Mouse (Mus musculus): ENCODE measurements around the gene Acads.

DNA sequence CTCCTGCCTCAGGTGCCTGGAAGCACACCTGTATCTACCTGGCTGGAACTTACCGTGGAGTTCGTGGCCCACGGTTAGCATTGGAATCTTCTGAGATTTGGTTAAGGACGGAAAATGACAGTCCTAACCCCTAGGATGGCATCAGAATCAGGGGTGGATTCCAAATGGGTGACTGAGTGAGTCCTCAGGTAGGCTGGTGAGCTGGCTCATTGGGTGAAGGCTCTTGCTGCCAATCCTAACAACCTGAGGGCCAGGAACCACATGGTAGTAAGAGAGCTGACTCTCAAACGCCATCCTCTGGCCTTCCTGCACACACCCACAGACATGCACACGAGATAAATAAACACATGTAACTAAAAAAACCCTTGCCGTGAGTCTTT lies 47.7 kb upstream of the Acads start:
- TF ChIP-seq POLR2A (IDR thresholded peaks at IDR 0.05; ENCODE audit: low read depth, low read length) (no peak), CTCF (IDR thresholded peaks at IDR 0.05; ENCODE audit: extremely low read depth, insufficient read depth, insufficient read length, insufficient replicate concordance) (no peak)
